Mouse (Mus musculus): ENCODE results near the gene Pald1.

Gene Pald1

GRCm38 (mm10) chr10:61334545-61334944 is 48.8 kb downstream of the Pald1 start:
- no peak for DNase-seq (ENCODE audit: low spot score in 2 of 2)

DNA sequence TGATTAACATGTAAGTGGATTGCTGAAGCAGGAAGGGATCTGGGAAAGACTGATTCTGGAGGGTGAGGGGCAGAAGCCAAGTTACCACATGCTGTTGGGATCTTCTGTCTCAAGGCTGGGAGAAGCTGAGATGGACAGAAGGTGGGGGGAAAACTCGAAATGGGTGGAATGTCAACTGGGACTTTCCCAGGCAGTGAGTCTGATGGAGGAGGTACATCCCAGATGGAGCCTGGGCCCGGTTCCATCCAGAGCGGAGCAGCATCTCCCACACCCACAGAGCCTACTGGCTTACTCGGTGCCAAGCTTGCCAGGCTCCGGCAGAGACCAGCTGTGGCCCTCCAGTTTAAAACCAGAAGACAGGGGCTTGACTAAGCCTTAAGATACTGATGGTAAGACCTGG is 52.3 kb downstream of the Pald1 start:
- DNase-seq (ENCODE audit: low spot score in 2 of 2) = peak; percentile 59 to 61

- DNase-seq (ENCODE audit: low spot score in 2 of 2) = no peak
Measured at GRCm38 (mm10) chr10:61328927-61329326, 54.4 kb downstream of the Pald1 start.

DNA sequence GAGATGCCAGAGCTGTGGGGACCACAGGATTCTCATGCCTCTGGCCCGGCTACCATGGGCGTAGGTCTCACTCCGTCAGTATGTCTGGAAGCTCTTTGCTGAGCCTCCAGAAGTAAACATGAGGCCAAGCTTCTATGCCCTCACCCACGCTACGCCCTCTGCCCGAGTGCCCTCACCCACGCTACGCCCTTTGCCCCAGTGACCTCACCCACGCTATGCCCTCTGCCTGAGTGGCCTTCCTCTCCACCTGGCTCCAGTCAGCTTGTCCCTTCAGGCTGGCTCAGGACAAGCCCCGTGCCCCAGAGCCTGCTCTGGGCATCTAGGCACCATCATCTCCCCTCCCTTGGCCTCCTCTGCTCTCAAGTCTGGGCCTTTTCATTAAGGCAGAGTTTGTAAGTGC is 55.8 kb downstream of the Pald1 start:
- DNase-seq (ENCODE audit: low spot score in 2 of 2) = no peak

- no peak for DNase-seq (ENCODE audit: low spot score in 2 of 2)
Measured at GRCm38 (mm10) chr10:61325782-61326328, 57.5 kb downstream of the Pald1 start.

- peak in 1 of 2 experiments; percentile 55 for DNase-seq (ENCODE audit: low spot score in 2 of 2)
Measured at GRCm38 (mm10) chr10:61324717-61325116, 58.6 kb downstream of the Pald1 start.

- DNase-seq (ENCODE audit: low spot score in 2 of 2) = no peak
Measured at GRCm38 (mm10) chr10:61318527-61318926, 64.8 kb downstream of the Pald1 start.

- no peak for DNase-seq (ENCODE audit: low spot score in 2 of 2)
Measured at GRCm38 (mm10) chr10:61315324-61315880, 67.9 kb downstream of the Pald1 start.

DNA sequence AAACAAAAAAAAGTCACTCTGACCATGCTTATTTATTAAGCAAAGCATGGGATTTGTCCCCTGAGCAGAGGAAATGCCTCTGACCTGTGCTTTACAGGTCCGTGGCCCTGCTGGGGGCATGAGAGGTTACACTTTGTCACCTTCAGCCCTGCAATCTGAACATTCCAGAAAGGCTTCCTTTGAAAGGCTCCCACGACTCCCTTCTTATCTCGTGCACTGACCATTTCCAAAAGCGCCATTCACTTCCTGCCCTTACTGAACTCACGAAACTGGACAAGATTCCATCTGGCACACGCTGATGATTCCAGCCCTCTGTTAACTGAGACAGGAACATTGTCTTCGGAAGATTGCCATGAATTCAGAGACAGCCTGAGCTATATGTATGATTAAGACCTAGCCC is 69.6 kb downstream of the Pald1 start:
- peak in 1 of 2 experiments; percentile 24 for DNase-seq (ENCODE audit: low spot score in 2 of 2)

- DNase-seq (ENCODE audit: low spot score in 2 of 2) = no peak
Measured at GRCm38 (mm10) chr10:61312754-61313153, 70.6 kb downstream of the Pald1 start.

- DNase-seq (ENCODE audit: low spot score in 2 of 2) = no peak
Measured at GRCm38 (mm10) chr10:61312159-61312558, 71.2 kb downstream of the Pald1 start.

DNA sequence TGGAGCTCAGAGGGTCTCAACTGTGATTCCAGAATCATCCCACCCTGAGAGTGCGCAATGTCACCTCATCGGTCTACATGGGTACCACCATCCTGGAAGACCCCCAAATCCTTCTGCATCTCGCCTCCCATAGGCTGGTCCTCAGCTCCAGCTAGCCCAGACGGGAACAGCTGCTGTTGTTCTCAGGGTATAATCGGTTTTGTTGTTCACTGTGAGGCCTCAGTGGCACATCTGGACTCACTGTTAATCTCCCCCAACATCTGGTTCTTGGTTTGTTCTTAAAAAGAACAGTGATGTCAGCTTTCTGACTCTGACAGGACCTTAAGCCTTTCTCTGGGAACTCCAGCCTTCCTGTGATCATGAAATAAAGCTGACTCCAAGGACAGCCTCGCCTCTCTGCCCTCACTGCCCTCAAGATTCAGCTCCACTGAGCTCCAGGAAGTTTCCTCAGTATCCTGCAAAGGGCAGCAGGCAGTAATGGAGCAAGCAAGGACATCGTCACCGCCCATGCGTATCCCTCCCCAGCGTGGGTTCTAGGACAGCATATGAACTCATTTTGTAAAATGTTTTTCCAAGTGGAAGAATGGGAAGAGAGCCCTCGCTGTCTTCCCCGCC is 74.5 kb downstream of the Pald1 start:
- peak in 1 of 2 experiments; percentile 50 for DNase-seq (ENCODE audit: low spot score in 2 of 2)

- no peak for DNase-seq (ENCODE audit: low spot score in 2 of 2)
Measured at GRCm38 (mm10) chr10:61305928-61306590, 77.3 kb downstream of the Pald1 start.

DNA sequence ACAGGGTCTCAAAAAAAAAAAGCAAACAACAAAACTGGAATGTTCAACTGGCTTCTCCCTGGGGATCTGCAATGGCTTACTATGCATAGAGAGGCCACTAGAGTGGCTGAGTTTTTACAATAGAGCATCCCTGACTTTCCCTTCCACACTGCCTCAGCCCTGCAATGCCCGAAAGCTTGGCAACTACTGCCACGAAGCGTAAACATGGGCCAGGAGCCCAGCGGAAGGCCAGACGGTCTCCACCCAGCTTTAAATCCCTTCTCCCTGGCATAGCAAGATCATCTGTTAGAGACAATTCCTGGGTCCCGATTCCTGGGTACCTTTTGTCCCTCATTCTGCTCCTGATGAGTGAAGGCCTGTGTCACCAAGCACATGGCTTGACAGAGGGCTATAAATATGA is 79.3 kb downstream of the Pald1 start:
- DNase-seq (ENCODE audit: low spot score in 2 of 2) = no peak

DNA sequence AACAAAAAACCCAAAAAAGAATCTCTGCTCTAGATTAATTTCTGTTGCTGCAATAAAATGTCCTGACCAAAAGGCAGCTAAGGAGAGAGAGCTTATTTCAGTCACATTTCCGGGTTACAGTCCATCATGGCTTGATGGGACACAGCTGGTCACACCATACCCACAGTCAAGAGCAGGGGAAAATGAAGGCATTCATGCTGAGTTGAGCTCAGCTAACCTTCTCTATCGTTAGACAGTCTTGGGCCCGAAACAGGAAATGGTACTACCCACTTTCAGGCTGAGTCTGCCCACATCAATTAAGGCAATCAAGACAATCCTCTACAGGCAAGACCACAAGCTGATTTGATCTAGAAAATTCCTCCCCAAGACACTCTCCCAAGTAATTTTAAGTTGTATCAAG is 82.3 kb downstream of the Pald1 start:
- DNase-seq (ENCODE audit: low spot score in 2 of 2) = no peak

DNA sequence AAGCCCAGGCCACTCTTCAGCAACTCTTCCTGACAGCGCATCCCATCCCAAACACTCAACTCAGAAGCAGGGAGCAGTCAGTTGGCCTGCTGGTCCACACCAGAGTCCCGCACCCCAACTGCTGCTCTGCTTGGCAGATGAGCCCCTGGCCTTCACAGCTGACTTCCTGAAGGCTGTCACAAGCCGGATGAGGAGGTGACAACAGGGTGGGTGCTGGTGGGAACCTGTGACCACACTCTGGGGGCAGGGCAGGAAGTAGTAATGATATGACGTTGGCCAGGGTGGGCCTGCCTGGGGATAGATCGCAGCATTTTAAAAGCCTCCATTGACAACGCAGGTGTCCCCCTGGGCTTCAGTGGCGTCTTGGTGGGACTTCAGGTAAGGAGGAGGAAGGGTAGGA is 85.9 kb downstream of the Pald1 start, which contains the start of gene Prf1:
Gene Prf1 (plus strand): TSS at position 357 of the 400 bp plus-strand sequence.
- no peak for DNase-seq (ENCODE audit: low spot score in 2 of 2)

DNA sequence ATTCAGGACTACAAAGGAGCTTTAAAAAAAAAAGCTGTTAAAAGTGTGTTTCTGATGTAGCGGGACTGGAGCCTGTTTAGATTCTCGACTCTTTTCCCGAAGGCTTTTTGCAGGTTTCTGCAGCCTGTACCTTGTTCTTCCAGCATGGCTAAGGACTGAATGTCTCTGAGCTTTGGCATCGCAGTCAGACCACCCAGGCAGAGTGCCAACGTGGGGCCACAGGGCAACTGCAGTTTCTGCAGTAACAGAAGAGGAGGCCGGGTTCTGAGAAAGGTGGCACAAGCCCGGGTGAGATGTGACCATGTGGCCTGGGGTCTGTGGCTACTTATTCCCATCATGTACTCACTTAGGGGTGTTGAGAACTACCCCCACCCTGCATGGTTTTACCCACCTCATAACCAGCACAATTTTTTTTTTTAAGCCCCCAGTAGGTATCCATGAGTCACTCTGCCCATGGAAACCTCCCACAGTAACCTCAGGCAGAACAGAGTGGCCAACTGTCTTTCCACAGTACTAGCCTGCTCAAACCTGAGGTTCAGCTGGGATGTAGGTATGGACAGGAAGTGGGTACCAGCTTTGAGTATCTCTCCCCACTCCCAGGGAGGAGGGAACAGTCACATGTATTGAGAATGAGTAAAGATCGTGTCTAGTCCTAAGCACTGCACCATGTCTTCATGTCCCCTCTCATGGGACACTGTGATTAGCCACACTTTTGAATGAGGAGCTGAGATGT is 86.5 kb downstream of the Pald1 start:
- DNase-seq (ENCODE audit: low spot score in 2 of 2) = no peak

DNA sequence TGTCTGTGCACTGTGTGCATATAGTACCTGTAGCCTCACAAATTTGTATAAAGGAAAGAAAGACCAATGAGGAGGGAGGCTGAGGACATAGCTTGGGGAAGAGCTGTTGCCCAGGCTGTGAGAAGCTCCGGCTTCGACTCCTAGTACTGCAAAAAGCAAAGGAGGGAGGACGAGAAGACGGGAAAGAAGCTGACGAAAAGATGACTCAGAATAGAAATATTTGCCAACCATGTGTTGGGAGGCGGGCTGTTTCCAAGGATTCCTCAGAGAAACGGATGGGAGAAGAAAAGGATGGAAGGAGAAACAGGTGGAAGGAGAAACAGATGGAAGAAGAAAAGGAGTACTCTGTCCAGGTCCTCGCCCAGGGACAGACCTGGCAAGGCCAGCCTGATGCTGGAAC is 89.1 kb downstream of the Pald1 start:
- no peak for DNase-seq (ENCODE audit: low spot score in 2 of 2)

GRCm38 (mm10) chr10:61290479-61290878 is 92.9 kb downstream of the Pald1 start:
- DNase-seq (ENCODE audit: low spot score in 2 of 2) = no peak

GRCm38 (mm10) chr10:61290016-61290415 is 93.3 kb downstream of the Pald1 start:
- DNase-seq (ENCODE audit: low spot score in 2 of 2) = no peak

- DNase-seq (ENCODE audit: low spot score in 2 of 2) = peak; percentile 50 to 56
Measured at GRCm38 (mm10) chr10:61286246-61286645, 97.1 kb downstream of the Pald1 start.

GRCm38 (mm10) chr10:61285271-61285670 is 98.1 kb downstream of the Pald1 start:
- peak; percentile 84 to 88 for DNase-seq (ENCODE audit: low spot score in 2 of 2)
